Mouse (Mus musculus) small intestine, adult 2 months (tissue): Measurements from ENCODE around the gene Nbea.

Source experiments
- CTCF ChIP-seq: fragments of 200-500 bp; IDR thresholded peaks from 2 replicates; pipeline ENCODE4 v1.5.1; 2012; ENCODE audit warnings: low read depth, mild to moderate bottlenecking, control low read depth, inconsistent platforms, low read length, moderate library complexity, mixed read lengths; ENCODE audit not compliant: insufficient replicate concordance, insufficient read length; ENCODE audit errors: extremely low read depth
- POLR2A ChIP-seq: fragments of 200-500 bp; IDR thresholded peaks from 2 replicates; pipeline ENCODE4 v1.6.1; 2012; ENCODE audit warnings: low read depth, mild to moderate bottlenecking, control low read depth, inconsistent platforms, low read length, moderate library complexity

DNA sequence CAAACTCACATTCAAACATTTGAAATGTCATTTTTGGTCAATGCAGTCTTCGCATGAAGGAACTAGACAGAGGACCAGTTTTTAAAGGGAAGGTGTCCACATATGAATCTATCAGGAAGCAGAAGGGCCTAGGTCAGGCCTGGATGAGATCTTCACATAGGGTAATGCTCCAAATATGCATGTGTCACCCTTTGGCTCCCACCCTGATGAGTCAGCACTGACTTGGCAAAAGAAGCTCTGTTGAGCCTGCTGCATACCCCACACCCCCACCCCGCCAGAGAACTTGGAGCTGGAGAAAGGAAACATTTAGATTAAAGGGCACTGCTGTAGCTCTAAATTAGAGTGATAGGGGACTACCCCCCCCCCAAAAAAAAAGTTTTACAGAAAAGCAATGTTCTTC is 583.2 kb downstream of the Nbea start:
- TF ChIP-seq POLR2A (no peak), CTCF (no peak)
